Comparison of ENCODE assay signal across 9 mouse cellular contexts in the genomic region with DNA sequence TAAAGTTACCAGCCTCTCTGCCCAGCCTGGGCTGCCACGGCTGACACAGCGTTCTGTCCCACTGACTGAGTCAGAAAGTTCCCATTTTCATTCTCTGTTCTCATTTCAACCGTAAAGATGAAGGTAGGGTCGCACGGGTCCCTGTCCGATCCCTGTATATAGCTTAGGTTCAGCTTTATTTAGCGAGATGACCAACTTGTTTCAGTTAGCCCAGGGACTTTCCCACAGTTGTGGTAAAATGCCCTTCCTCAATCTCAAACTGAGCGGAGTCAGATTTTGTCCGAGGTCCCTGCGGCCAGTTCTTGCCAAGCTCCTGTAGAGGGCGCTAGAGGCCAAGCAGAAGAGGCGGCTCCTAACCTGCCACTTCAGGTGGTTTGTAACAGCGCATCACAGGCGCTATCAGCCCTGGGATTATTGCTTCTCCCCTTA. TPM values are rescaled to one million over a fixed set of nuclear protein-coding genes. Genes with fewer than 3 reads are reported as not detected.
DNase-seq lines count a peak whose midpoint lies in the region; ATAC-seq and TF ChIP-seq lines count a peak whose summit lies in the region.
"Had no signal": no experiment of that assay in that cellular context is flagged by ENCODE, and none has a peak within 500 bp of the region (broad histone marks: within the 10 kb centered on the region; RNA-seq: fewer than 3 reads in every experiment).

No protein-coding gene starts in this region.

- H3K27me3 ChIP-seq in heart, postnatal 0 days (ENCODE audit: control insufficient read depth, insufficient read depth, low read length): peaks cover 5% of the 10 kb centered on the region; the same call in 1 of the 2 replicates
- H3K27me3 ChIP-seq in liver, postnatal 0 days (ENCODE audit: insufficient read depth, low read length): 0 out of 2 replicates have a peak, but pooled peaks cover 2% of the 10 kb centered on the region

- DNase-seq in left cerebral cortex, adult 18-20 months (ENCODE audit: low spot score in 2 of 2): peak; percentile 48 to 50
- no peak for DNase-seq in left cerebral cortex, adult 8-10 months (ENCODE audit: low spot score in 2 of 2)
- DNase-seq in NIH3T3 (ENCODE audit: low read depth): peak; percentile 71
- peak; percentile 59 for DNase-seq in cerebellum, adult 8-10 months
- DNase-seq in heart, postnatal 0 days (ENCODE audit: low spot score): peak; percentile 30
- DNase-seq in liver, postnatal 0 days: peak; percentile 74
- DNase-seq in right cerebral cortex, adult 2 months (ENCODE audit: low spot score in 2 of 2): peak; percentile 43 to 68
- DNase-seq in urinary bladder, postnatal 36 days (ENCODE audit: low spot score in 2 of 2): peak; percentile 48 to 61

- no peak overlapping the region for H3K27ac ChIP-seq in heart, postnatal 0 days (ENCODE audit: low read depth)
- H3K27ac ChIP-seq in liver, postnatal 0 days (ENCODE audit: low read depth): peak overlapping the region; percentile 29; the same call in 1 of the 2 replicates
- H3K27ac ChIP-seq: neural tube, embryonic 13.5 days had no signal

- H3K4me3 ChIP-seq in heart, postnatal 0 days (ENCODE audit: low read depth, low read length): no peak overlapping the region
- no peak overlapping the region for H3K4me3 ChIP-seq in liver, postnatal 0 days (ENCODE audit: low read depth, low read length)
- H3K4me3 ChIP-seq: neural tube, embryonic 13.5 days had no signal

- no peak overlapping the region for H3K9ac ChIP-seq in heart, postnatal 0 days (replicated peaks; ENCODE audit: low read depth, low read length)
- H3K9ac ChIP-seq in liver, postnatal 0 days (replicated peaks): no peak overlapping the region
- H3K9ac ChIP-seq: neural tube, embryonic 13.5 days had no signal

- no peaks in the 10 kb centered on the region for H3K36me3 ChIP-seq in heart, postnatal 0 days (replicated peaks; ENCODE audit: control insufficient read depth, insufficient read depth, low read length)
- H3K36me3 ChIP-seq in liver, postnatal 0 days (replicated peaks; ENCODE audit: insufficient read depth, low read length): no peaks in the 10 kb centered on the region
- H3K36me3 ChIP-seq: neural tube, embryonic 13.5 days had no signal

- no peak overlapping the region for H3K4me2 ChIP-seq in heart, postnatal 0 days (ENCODE audit: low read depth, low read length)
- peak overlapping the region; percentile 38; the same call in 1 of the 2 replicates for H3K4me2 ChIP-seq in liver, postnatal 0 days (ENCODE audit: low read depth, low read length)
- H3K4me2 ChIP-seq: neural tube, embryonic 13.5 days had no signal

- 23% methylated on average over 14 of the region's 14 CpGs for WGBS in heart, postnatal 0 days
- WGBS in liver, postnatal 0 days (ENCODE audit: insufficient replicate concordance): 9% methylated on average over 14 of the region's 14 CpGs

- ATAC-seq in heart, postnatal 0 days (ENCODE audit: insufficient read depth, low read depth): peak; percentile 55; the same call in 1 of the 2 replicates
- ATAC-seq in liver, postnatal 0 days: peak; percentile 66

- TF ChIP-seq EP300 in heart, postnatal 0 days (IDR thresholded peaks at IDR 0.05; ENCODE audit: low read depth): no peak
- no peak for TF ChIP-seq EP300 in liver, postnatal 0 days (IDR thresholded peaks at IDR 0.05; ENCODE audit: low read depth)

- peak; percentile 89 for TF ChIP-seq CTCF in heart, postnatal 0 days (IDR thresholded peaks at IDR 0.05; ENCODE audit: low read depth)
- TF ChIP-seq CTCF in liver, postnatal 0 days (IDR thresholded peaks at IDR 0.05; ENCODE audit: low read depth): peak; percentile 95

- H3K4me1 ChIP-seq in heart, postnatal 0 days (ENCODE audit: control insufficient read depth, insufficient read depth): no peaks in the 10 kb centered on the region
- H3K4me1 ChIP-seq in liver, postnatal 0 days (ENCODE audit: insufficient read depth): peaks cover 4% of the 10 kb centered on the region; the same call in 1 of the 2 replicates
- H3K4me1 ChIP-seq: neural tube, embryonic 13.5 days had no signal

- H3K9me3 ChIP-seq in heart, postnatal 0 days (replicated peaks; ENCODE audit: control insufficient read depth, low read length): no peaks in the 10 kb centered on the region
- no peaks in the 10 kb centered on the region for H3K9me3 ChIP-seq in liver, postnatal 0 days (ENCODE audit: low read length)
- H3K9me3 ChIP-seq: neural tube, embryonic 13.5 days had no signal

RNA-seq across cellular contexts. Expression of a gene that starts 34.3 kb away (rescaled TPM):
- total RNA-seq in left cerebral cortex, adult 18-20 months (2021): under 1 TPM in 1 of 2 experiments, not detected in 1; 0.49 TPM
- total RNA-seq in left cerebral cortex, adult 8-10 months (2022): under 1 TPM in 2 of 4 experiments, not detected in 2; 0.16 to 0.23 TPM
- 0.73 TPM in 1 of 2 replicates, not detected in the other for total RNA-seq in heart, postnatal 0 days (2014; rRNA removed; ENCODE audit: low replicate concordance)
- 0.11 TPM in 2 replicates for polyA plus RNA-seq in heart, postnatal 0 days (2015; fragmentation: Nextera tagmentation; extraction: Ambion mirVana)
- polyA plus RNA-seq in liver, postnatal 0 days (2015; fragmentation: Nextera tagmentation; extraction: Ambion mirVana): 1.5 and 1.6 TPM in 2 replicates
- polyA plus RNA-seq: neural tube, embryonic 13.5 days had no signal

RNA-seq across cellular contexts. Expression of a gene that starts 41.6 kb away (rescaled TPM):
- 10 to 100 TPM; 53.4 to 53.7 TPM for total RNA-seq in left cerebral cortex, adult 18-20 months (2021)
- 10 to 100 TPM; 46.9 to 61.5 (median 53.0) TPM for total RNA-seq in left cerebral cortex, adult 8-10 months (2022)
- 53.6 and 96.9 TPM in 2 replicates for total RNA-seq in heart, postnatal 0 days (2014; rRNA removed; ENCODE audit: low replicate concordance)
- polyA plus RNA-seq in heart, postnatal 0 days (2015; fragmentation: Nextera tagmentation; extraction: Ambion mirVana): 115 and 126 TPM in 2 replicates
- polyA plus RNA-seq in liver, postnatal 0 days (2015; fragmentation: Nextera tagmentation; extraction: Ambion mirVana): 57.4 and 61.0 TPM in 2 replicates

RNA-seq across cellular contexts. Expression of a gene that starts 54.7 kb away (rescaled TPM):
- 10 to 100 TPM; 28.3 to 32.0 TPM for total RNA-seq in left cerebral cortex, adult 18-20 months (2021)
- total RNA-seq in left cerebral cortex, adult 8-10 months (2022): 10 to 100 TPM; 30.4 to 38.4 (median 34.0) TPM
- total RNA-seq in heart, postnatal 0 days (2014; rRNA removed; ENCODE audit: low replicate concordance): 4.5 and 5.7 TPM in 2 replicates
- polyA plus RNA-seq in heart, postnatal 0 days (2015; fragmentation: Nextera tagmentation; extraction: Ambion mirVana): 6.9 and 7.9 TPM in 2 replicates
- 0.39 and 0.55 TPM in 2 replicates for polyA plus RNA-seq in liver, postnatal 0 days (2015; fragmentation: Nextera tagmentation; extraction: Ambion mirVana)

Comparison
In these comparisons a context has a peak if more than half of its experiments do, and no peak if none do; other contexts are left out.
1. DNase-seq: peak in left cerebral cortex, adult 18-20 months (2 of 2), NIH3T3 (single experiment), cerebellum, adult 8-10 months (single experiment), heart, postnatal 0 days (single experiment), liver, postnatal 0 days (single experiment), right cerebral cortex, adult 2 months (2 of 2) and urinary bladder, postnatal 36 days (2 of 2); none in left cerebral cortex, adult 8-10 months (0 of 2).